Mouse (Mus musculus) c-Kit-positive CD71-positive TER-119-positive erythroid progenitor cells, embryonic 14.5 days (primary cell): ENCODE measurements around the gene Olfr1253.

Source experiments
- DNase-seq: peaks from one replicate; pipeline ENCODE4 v3.0.0-alpha.2; 2013; ENCODE audit warnings: low spot score

Gene Olfr1253

GRCm38 (mm10) chr2:89756990-89757389, at the start of gene Olfr1253:
Gene Olfr1253, minus strand, starts transcription at chr2:89757090.
- no peak for DNase-seq

GRCm38 (mm10) chr2:89799583-89799982, 42.7 kb upstream of the Olfr1253 start:
- no peak for DNase-seq

- DNase-seq: no peak
These were observed 36.6 kb upstream of the Olfr1253 start, which contains the start of gene Olfr1254 for GRCm38 (mm10) chr2:89793519-89793918. Gene Olfr1254, minus strand, starts transcription at chr2:89793619.

- DNase-seq: no peak
These were observed 32.0 kb downstream of the Olfr1253 start, which contains the start of gene Olfr1252 for GRCm38 (mm10) chr2:89724912-89725311. Gene Olfr1252, minus strand, starts transcription at chr2:89725012.
